Mouse (Mus musculus) ES-E14 (cell line): ENCODE data around the gene Trnt1.

Experiments used
- CHD2 ChIP-seq: IDR thresholded peaks from 2 replicates; pipeline ENCODE4 v1.6.1; 2014; ENCODE audit warnings: mild to moderate bottlenecking, low read depth, low read length, inconsistent platforms
- MAFK ChIP-seq: IDR thresholded peaks from 2 replicates; pipeline ENCODE4 v1.6.1; 2014; ENCODE audit warnings: mild to moderate bottlenecking, low read depth, low read length, inconsistent platforms; ENCODE audit not compliant: insufficient read depth
- ZC3H11A ChIP-seq: IDR thresholded peaks from 2 replicates; pipeline ENCODE4 v1.6.1; 2012; ENCODE audit warnings: low read depth, mild to moderate bottlenecking, inconsistent platforms, low read length, borderline replicate concordance

DNA sequence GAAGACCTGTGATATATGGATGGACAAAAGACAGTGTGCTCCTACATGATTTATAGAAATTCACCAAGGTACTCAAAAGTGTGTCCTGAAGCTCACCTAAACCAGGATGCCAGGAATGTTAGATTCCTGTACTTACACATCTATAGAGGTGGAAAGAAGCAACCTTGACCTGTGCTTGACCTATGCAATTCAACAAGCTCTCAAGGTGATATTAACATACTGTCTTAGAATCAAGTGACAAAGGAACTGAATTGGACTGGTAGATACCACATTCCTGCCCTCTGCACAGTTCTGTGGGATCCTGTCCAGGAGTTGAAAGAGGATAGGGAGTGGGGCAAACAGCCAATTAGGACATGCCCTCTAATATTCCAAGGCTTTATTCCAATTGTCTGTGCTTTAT, 51.6 kb downstream of the Trnt1 start:
- TF ChIP-seq CHD2 (no peak), MAFK (no peak), ZC3H11A (no peak)
